Mouse (Mus musculus): Measurements from ENCODE around the gene Elfn1.
A peak's percentile ranks its signal among the peaks of the same experiment; 100 is the strongest.

Gene Elfn1

GRCm38 (mm10) chr5:139907714-139908242, at the start of gene Elfn1:
Gene Elfn1 (plus strand): TSS chr5:139907943.
- DNase-seq (ENCODE audit: inconsistent age in 2 of 2, low spot score in 1 of 2), result peak in 1 of 2 experiments; percentile 89

DNA sequence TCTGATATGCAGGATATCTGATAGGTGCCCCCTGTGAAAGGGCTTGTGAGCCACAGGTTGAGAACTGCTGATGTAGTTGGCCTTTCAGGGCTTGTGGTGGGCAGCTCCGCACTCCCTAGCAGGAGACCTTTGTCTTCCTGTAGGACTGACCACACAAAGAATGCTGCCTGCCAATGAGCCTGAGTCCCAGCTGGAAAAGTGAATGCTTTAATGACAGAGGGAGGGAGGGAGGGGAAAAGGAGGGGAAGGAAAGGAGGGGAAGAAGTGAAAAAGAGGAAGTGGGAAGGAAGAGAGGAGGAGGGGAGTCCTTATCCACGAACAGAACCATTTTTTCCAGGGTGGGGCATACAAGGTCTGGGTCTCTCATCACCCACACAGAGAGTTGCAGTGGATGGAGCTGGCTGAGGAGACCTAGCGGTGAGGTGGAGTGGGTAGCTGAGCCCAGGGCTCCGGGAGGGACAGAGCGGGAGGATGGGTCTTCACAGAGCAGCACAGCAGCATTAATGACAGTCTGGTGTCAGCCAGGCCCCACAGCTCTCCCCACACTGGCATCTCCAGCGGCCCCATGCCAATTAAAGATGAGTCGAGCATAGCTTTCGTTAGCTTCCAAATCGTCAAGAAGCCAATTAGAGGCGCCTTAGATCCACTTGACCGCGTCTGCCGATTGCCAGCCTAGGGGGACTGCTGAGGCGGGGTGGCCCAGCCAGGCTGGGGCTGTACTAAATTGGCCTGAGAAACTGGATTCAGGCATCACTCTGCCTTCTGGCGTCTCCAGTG, 47.2 kb upstream of the Elfn1 start:
- DNase-seq (ENCODE audit: inconsistent age in 2 of 2, low spot score in 1 of 2), result no peak

DNA sequence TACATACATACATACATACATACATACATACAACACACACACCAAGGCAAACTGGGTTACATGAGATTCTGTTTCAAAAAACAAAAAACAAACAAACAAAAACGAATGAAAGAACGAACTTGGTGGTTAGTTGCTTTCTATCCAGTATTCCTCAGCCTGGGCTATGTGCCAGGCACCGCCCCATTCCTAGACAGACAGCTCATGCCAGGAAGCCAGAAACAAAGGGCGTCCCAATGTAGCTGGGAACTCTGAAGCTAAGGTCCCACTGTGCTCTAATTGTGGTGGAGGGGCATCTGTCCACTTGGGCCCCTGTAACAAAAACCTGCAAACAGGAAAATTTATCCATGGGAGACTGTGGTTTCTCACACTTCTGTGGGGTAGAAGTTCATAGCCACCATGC, 45.0 kb upstream of the Elfn1 start:
- peak; percentile 64 to 85 for DNase-seq (ENCODE audit: inconsistent age in 2 of 2, low spot score in 1 of 2)

DNA sequence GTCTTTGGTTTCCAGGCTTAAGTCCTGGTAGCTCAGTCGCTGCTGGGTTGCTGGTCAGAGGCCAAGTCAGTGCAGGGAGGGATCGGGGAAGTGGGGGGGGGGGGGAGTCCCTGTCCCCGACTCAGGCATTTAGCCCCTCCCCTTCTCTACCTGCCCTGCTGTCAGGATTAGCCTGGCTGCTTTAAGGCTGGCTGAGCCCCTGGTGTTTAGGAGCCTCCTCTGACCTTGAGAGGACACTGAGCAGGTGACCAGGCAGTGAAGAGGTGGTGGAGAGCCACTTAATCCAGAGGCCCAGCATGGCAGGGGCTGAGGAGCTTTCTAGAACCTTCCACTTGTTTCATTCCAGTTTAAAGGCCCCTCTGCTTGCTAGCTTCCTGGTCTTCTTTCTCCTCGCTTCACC, 36.9 kb upstream of the Elfn1 start:
- no peak for DNase-seq (ENCODE audit: inconsistent age in 2 of 2, low spot score in 1 of 2)

GRCm38 (mm10) chr5:139871526-139871925, 36.2 kb upstream of the Elfn1 start:
- DNase-seq (ENCODE audit: inconsistent age in 2 of 2, low spot score in 1 of 2), result no peak

GRCm38 (mm10) chr5:139877563-139877962, 30.2 kb upstream of the Elfn1 start:
- DNase-seq (ENCODE audit: inconsistent age in 2 of 2, low spot score in 1 of 2), result no peak

GRCm38 (mm10) chr5:139879694-139880093, 28.0 kb upstream of the Elfn1 start:
- DNase-seq (ENCODE audit: inconsistent age in 2 of 2, low spot score in 1 of 2), result no peak

GRCm38 (mm10) chr5:139881161-139881560, 26.6 kb upstream of the Elfn1 start:
- no peak for DNase-seq (ENCODE audit: inconsistent age in 2 of 2, low spot score in 1 of 2)

DNA sequence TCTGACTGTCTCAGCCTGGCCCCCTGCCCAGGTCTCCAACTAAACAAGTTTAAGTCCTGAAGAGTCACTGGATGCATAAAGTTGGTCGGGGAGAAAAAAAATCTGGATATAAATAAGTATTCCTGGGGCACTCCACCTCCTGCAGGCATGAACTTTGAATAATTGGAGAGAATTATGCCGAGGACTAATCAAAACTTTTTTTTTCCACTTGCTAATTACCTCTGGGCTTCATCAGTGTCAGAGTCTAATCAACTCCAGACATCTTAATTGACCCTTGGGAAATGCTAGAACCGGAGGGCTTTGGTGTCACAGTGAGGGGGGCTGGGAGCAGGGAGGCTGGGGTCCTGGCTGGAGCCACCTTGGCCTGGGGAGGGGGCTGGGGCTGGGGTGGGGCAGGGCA, 19.1 kb upstream of the Elfn1 start:
- no peak for DNase-seq (ENCODE audit: inconsistent age in 2 of 2, low spot score in 1 of 2)

- no peak for DNase-seq (ENCODE audit: inconsistent age in 2 of 2, low spot score in 1 of 2)
These were observed 18.4 kb upstream of the Elfn1 start for GRCm38 (mm10) chr5:139889370-139889769.

DNA sequence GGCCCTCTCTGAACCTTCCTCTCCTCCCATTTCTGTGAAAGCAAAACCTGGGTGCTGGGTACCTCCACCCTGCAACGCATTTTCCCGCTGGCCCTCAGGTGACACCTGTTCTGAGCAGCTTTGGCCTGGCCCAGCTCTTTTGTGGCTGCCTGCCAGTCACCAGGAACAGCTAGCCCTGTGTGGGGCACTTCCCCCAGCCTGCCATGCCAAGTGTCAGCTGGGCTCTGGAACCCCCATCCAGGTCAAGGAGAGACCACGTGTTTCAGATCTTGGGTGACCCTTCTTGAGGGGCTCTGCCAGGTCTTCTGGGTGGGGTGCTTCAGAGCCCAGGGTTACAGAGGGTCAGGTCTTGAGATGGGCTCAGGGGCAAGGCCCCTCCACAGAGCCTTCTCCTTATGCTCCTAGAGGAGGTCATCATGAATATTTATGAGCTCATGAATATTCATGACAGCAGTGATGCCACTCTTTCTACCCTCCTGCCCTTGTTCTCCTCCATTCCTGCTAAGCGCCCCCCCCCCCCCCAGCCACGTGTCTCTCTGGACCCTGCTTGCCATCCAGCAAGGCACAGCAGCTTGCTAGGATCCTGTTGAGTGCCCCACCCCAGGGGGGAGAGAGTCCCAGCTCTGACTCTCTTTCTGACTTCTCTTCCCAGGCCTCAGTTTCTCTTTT, 15.3 kb upstream of the Elfn1 start:
- no peak for DNase-seq (ENCODE audit: inconsistent age in 2 of 2, low spot score in 1 of 2)

GRCm38 (mm10) chr5:139892995-139893345, 14.8 kb upstream of the Elfn1 start:
- DNase-seq (ENCODE audit: inconsistent age in 2 of 2, low spot score in 1 of 2), result peak in 1 of 2 experiments; percentile 64

DNA sequence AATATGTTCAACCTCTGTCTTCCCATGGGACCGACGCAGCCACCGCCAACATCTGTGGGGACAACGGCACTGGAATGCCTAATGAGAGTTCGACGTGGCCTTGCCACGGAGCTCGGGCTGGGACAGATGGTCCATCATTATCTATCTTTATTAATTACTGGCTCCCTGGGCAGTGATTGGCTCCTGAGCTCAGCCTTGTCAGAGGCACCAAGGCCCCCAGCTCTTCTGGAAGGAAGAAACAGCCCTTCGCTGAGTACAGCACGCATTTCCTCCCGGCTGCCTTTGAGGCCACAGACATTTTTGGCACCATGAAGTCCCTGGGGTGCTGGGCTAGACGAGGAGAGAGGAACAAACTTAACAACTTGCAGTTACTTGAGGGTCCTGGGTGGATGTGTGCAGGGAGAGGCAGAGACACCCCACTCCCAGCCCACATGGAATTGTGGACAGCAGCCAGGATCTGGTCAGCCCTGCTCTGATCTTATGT, 13.7 kb upstream of the Elfn1 start:
- DNase-seq (ENCODE audit: inconsistent age in 2 of 2, low spot score in 1 of 2), result no peak

- DNase-seq (ENCODE audit: inconsistent age in 2 of 2, low spot score in 1 of 2), result no peak
These were observed 8.7 kb upstream of the Elfn1 start for GRCm38 (mm10) chr5:139899044-139899443.

- peak in 1 of 2 experiments; percentile 88 for DNase-seq (ENCODE audit: inconsistent age in 2 of 2, low spot score in 1 of 2)
These were observed 2.6 kb upstream of the Elfn1 start for GRCm38 (mm10) chr5:139905121-139905520.

DNA sequence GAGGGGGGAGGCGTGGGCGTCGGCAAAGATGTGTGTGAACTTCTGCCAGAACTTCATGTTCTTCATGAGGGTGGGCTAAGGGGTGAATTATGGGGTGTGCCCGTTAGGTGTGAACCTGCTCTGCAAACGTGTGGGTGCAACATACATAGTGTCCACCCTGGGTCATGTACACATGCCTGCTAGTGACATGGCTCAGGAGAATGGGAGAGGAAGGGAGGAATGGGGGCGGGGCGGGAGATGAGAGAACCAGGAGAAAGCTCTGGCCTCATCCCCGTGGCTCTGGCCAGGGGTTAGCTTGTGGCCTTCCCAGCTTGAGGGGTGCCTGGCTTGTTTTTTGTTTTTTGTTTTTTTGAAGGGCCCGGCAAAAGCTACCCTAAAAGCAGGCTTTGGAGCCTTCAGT, 1.2 kb upstream of the Elfn1 start:
- DNase-seq (ENCODE audit: inconsistent age in 2 of 2, low spot score in 1 of 2), result peak in 1 of 2 experiments; percentile 60

DNA sequence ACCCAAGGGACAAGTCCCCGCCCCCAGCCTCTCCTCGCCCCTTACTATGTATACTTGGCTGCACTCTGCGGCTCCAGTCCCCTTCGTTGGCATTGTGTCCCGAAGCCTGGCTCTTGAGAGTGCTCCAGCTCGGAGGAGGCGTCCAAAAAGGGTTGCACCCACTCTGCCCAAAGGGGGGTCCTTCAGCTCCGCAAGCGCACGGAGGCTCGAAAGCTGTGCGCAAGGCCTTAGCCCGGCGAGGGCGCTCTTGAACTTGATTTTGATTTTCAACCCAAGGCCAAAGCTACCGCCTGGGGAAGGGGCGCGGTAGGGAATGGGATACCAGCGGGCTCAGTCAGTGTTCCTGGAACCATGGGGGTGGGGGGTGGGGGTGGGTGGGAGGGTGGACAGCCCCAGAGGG, 502 bp upstream of the Elfn1 start:
- peak in 1 of 2 experiments; percentile 81 for DNase-seq (ENCODE audit: inconsistent age in 2 of 2, low spot score in 1 of 2)

DNA sequence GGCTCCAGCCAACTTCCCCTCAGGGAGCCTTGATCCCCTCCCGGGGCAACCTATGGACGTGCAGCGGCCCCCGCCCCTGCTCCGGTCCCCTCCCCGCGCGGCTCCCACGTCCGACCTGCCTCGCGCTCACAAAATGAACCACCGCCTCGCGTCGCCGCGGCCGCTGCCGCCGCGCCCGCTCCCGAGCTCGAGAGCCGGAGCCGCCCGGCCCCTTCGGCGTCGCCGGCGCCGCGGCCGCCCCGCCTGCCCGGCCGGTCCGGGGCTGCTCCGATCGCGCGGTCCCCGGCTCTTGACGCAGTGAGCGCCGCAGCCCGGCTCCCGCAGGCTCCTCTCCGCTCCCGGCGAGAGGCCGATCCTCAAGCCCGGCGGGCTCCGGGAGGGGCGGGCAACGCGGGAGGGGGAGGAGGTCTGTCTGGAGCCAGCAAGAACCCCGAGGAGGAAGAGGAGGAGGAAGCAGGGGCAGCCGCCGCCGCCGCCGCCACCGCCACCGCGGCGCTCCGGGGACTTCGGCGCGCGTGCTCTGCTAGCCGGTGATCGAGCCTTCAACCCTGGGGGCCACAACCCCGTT, 584 bp downstream of the Elfn1 start:
- peak in 1 of 2 experiments; percentile 82 for DNase-seq (ENCODE audit: inconsistent age in 2 of 2, low spot score in 1 of 2)

DNA sequence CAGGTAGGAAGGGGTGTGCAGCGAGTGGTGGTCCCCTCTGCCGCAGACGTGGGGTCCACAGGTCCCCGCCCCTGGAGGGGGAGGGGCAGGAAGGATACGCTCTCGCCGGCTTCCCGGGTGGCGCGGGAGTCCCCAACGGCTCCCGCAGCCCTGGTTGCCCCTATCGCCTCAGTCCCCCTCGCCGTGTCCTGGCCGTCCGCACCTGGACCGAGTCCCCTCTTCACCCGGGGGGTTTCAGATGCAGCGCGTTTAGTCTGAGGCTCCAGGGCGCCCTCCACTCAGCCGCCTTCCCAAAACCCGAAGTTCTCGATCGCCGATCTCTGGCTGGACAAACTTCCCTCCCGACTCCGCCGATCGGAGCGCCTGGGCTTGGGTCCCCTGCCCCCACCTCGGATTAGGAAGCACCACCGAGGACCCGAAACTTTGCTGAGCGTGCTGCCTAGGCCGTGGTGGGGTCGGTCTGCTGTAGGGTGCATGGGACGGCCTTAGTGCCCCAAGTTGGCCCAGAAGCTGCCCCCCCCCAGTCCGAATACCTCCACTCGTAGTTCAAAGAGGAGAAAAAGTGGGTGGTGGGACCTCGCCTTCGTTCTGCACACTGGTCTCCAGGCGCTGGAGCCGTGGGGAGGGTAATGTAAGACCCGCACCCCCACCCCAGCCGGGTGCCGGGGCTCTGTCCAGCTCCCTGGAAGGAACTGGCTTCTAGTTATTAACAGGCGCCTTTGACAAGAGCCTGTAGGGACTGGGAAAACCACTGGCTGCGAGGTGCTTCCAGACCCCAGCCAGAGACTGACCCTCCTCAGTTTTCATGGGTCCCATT, 1.3 kb downstream of the Elfn1 start:
- peak in 1 of 2 experiments; percentile 80 for DNase-seq (ENCODE audit: inconsistent age in 2 of 2, low spot score in 1 of 2)

DNA sequence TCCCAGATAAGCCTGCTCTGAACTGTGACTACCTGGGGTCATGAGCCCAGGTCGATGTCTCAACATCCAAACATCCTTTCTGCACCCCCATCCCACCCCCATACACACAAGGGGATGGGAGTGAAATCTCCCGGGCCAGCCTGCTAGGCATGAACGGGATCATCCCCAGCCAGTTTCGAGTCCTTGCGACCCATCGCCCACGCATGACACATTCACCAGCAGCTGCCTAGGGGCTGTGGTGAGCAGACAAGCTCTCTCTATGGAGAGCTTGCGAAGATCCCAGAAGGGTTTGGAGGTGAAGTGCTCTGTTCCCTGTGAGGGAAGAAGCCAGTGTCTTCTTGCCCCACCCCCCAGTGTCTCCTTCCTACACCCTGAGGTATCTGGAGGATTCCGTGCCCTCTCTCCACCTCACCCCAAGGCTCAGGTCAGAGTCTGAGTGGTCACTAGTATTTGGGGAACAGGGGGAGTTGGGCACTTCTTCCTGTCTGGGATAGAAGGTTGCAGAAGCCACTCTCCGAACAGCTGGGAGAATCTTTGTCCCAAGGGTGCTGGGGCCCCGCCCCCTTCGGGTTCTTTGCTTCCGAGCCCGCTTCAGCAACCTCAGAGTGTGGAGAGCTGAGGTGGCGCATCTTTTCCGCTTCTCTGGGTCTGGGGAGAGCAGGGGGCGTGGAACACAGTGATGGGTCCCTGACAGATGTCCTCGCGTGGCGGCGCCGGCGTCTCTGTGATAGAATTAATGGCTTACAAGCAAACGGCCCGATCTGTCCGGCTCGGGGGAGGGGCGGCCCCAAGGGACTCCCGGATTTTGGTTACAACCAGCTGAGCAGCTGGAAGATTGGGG, 2.2 kb downstream of the Elfn1 start:
- peak in 1 of 2 experiments; percentile 75 for DNase-seq (ENCODE audit: inconsistent age in 2 of 2, low spot score in 1 of 2)
